Mouse (Mus musculus) midbrain, embryonic 10.5 days (tissue): ENCODE measurements around the gene Atp23. TPM values are rescaled to one million over a fixed set of nuclear protein-coding genes. Genes with fewer than 3 reads are reported as not detected.

Source experiments
- DNase-seq: peaks from one replicate; pipeline ENCODE4 v3.0.0-alpha.2; 2017; ENCODE audit warnings: low spot score
- H3K27ac ChIP-seq: fragments of 300-500 bp; sonication (generic); replicated peaks from 2 replicates; pipeline ENCODE4 v1.5.1; 2016; ENCODE audit warnings: mild to moderate bottlenecking
- H3K27me3 ChIP-seq: fragments of 300-500 bp; sonication (generic); 2 replicates; pipeline ENCODE4 v1.6.1; 2016; ENCODE audit warnings: low read depth, mild to moderate bottlenecking; ENCODE audit not compliant: poor library complexity, severe bottlenecking
- H3K36me3 ChIP-seq: fragments of 300-500 bp; sonication (generic); 2 replicates; pipeline ENCODE4 v1.6.1; 2016; ENCODE audit warnings: mild to moderate bottlenecking, moderate library complexity
- H3K4me1 ChIP-seq: fragments of 300-500 bp; sonication (generic); 2 replicates; pipeline ENCODE4 v1.6.1; 2016
- H3K4me3 ChIP-seq: fragments of 300-500 bp; sonication (generic); 2 replicates; pipeline ENCODE4 v1.5.1; 2016; ENCODE audit warnings: mild to moderate bottlenecking, moderate library complexity
- H3K9me3 ChIP-seq: fragments of 300-500 bp; sonication (generic); replicated peaks from 2 replicates; pipeline ENCODE4 v1.6.1; 2016; ENCODE audit warnings: mild to moderate bottlenecking
- WGBS: fragments of 180-500 bp; shearing (Covaris S2); methylation state at CpG from one replicate; pipeline ENCODE4 v1.1.7; 2016; 5-methylcytosine and 5-hydroxymethylcytosine counted together
- polyA plus RNA-seq: library from polyadenylated mRNA; unstranded; fragments of >200 nt; fragmentation: Nextera tagmentation; extraction: Ambion mirVana; gene quantifications from 2 replicates; pipeline ENCODE4 v1.2.1, GENCODE M21; 2016

Atp23 gene
- 16.9 and 17.7 TPM in 2 replicates for polyA plus RNA-seq

- H3K9me3 ChIP-seq: no peaks in the 10 kb centered on the region
- peak within 1 kb of the TSS; percentile 77 for H3K27ac ChIP-seq
- peaks cover 21% of the 10 kb centered on the region for H3K36me3 ChIP-seq
- H3K4me1 ChIP-seq: peaks cover 24% of the 10 kb centered on the region
- H3K27me3 ChIP-seq: no peaks in the 10 kb centered on the region
- peak; percentile 94 for DNase-seq
- WGBS: under 1% methylated on average over 56 of the region's 56 CpGs
- peak within 1 kb of the TSS; percentile 70 for H3K4me3 ChIP-seq
These were observed at the start of gene Atp23 for GRCm38 (mm10) chr10:126900821-126901487. Gene Atp23, minus strand, starts transcription at chr10:126901355.

- no peak overlapping the region for H3K4me3 ChIP-seq
- 92% methylated on average over 4 of the region's 4 CpGs for WGBS
- H3K27ac ChIP-seq: no peak overlapping the region
- peaks cover 11% of the 10 kb centered on the region for H3K4me1 ChIP-seq
- peaks cover 5% of the 10 kb centered on the region; the same call in 1 of the 2 replicates for H3K9me3 ChIP-seq
- no peaks in the 10 kb centered on the region for H3K36me3 ChIP-seq
- peaks cover 3% of the 10 kb centered on the region; the same call in 1 of the 2 replicates for H3K27me3 ChIP-seq
- no peak for DNase-seq
These were observed 49.4 kb upstream of the Atp23 start for GRCm38 (mm10) chr10:126950572-126950971.

GRCm38 (mm10) chr10:126949824-126950223, 48.7 kb upstream of the Atp23 start:
- H3K4me1 ChIP-seq: peaks cover 11% of the 10 kb centered on the region
- H3K4me3 ChIP-seq: no peak overlapping the region
- 70% methylated on average over 5 of the region's 5 CpGs for WGBS
- no peaks in the 10 kb centered on the region for H3K36me3 ChIP-seq
- H3K27me3 ChIP-seq: no peaks in the 10 kb centered on the region
- no peak for DNase-seq
- peaks cover 5% of the 10 kb centered on the region; the same call in 1 of the 2 replicates for H3K9me3 ChIP-seq
- 0 out of 2 replicates have a peak overlapping the region, but pooled peaks have one; percentile 23 for H3K27ac ChIP-seq

GRCm38 (mm10) chr10:126945531-126945930, 44.4 kb upstream of the Atp23 start:
- no peak for DNase-seq
- H3K27me3 ChIP-seq: no peaks in the 10 kb centered on the region
- H3K27ac ChIP-seq: no peak overlapping the region
- H3K4me1 ChIP-seq: peaks cover 11% of the 10 kb centered on the region
- no peaks in the 10 kb centered on the region for H3K36me3 ChIP-seq
- peaks cover 5% of the 10 kb centered on the region; the same call in 1 of the 2 replicates for H3K9me3 ChIP-seq
- H3K4me3 ChIP-seq: no peak overlapping the region
- 89% methylated on average over 5 of the region's 5 CpGs for WGBS

- H3K9me3 ChIP-seq: peaks cover 15% of the 10 kb centered on the region
- no peak for DNase-seq
- no peaks in the 10 kb centered on the region for H3K4me1 ChIP-seq
- 84% methylated on average over 7 of the region's 7 CpGs for WGBS
- no peak overlapping the region for H3K27ac ChIP-seq
- H3K36me3 ChIP-seq: no peaks in the 10 kb centered on the region
- no peaks in the 10 kb centered on the region for H3K27me3 ChIP-seq
- H3K4me3 ChIP-seq: no peak overlapping the region
These were observed 39.8 kb upstream of the Atp23 start for GRCm38 (mm10) chr10:126940949-126941348.

- H3K4me3 ChIP-seq: 0 out of 2 replicates have a peak overlapping the region, but pooled peaks have one; percentile 7
- H3K4me1 ChIP-seq: peaks cover 21% of the 10 kb centered on the region
- WGBS: 69% methylated on average over 18 of the region's 18 CpGs
- H3K36me3 ChIP-seq: no peaks in the 10 kb centered on the region
- no peaks in the 10 kb centered on the region for H3K27me3 ChIP-seq
- DNase-seq: no peak
- peaks cover 15% of the 10 kb centered on the region for H3K9me3 ChIP-seq
- peak overlapping the region; percentile 82 for H3K27ac ChIP-seq
These were observed 34.6 kb upstream of the Atp23 start for GRCm38 (mm10) chr10:126935556-126936381.

GRCm38 (mm10) chr10:126935121-126935520, 34.0 kb upstream of the Atp23 start:
- Histone ChIP-seq H3K36me3 (no peaks in the 10 kb centered on the region), H3K27me3 (0 out of 2 replicates have a peak, but pooled peaks cover 2% of the 10 kb centered on the region), H3K27ac (peak overlapping the region; percentile 82), H3K4me3 (0 out of 2 replicates have a peak overlapping the region, but pooled peaks have one; percentile 7), H3K4me1 (peaks cover 27% of the 10 kb centered on the region), H3K9me3 (peaks cover 15% of the 10 kb centered on the region)
- no peak for DNase-seq
- WGBS: 85% methylated on average over 8 of the region's 8 CpGs

- no peak overlapping the region for H3K4me3 ChIP-seq
- peaks cover 8% of the 10 kb centered on the region for H3K27me3 ChIP-seq
- 95% methylated on average over 13 of the region's 13 CpGs for WGBS
- no peak for DNase-seq
- no peaks in the 10 kb centered on the region for H3K36me3 ChIP-seq
- peaks cover 15% of the 10 kb centered on the region for H3K9me3 ChIP-seq
- H3K4me1 ChIP-seq: peaks cover 33% of the 10 kb centered on the region
- H3K27ac ChIP-seq: no peak overlapping the region
These were observed 33.4 kb upstream of the Atp23 start for GRCm38 (mm10) chr10:126934561-126934960.

GRCm38 (mm10) chr10:126931760-126932139, 30.6 kb upstream of the Atp23 start:
- no peak overlapping the region for H3K4me3 ChIP-seq
- H3K9me3 ChIP-seq: no peaks in the 10 kb centered on the region
- H3K36me3 ChIP-seq: no peaks in the 10 kb centered on the region
- peak overlapping the region; percentile 82 for H3K27ac ChIP-seq
- H3K27me3 ChIP-seq: peaks cover 36% of the 10 kb centered on the region
- peaks cover 61% of the 10 kb centered on the region for H3K4me1 ChIP-seq
- DNase-seq: no peak

GRCm38 (mm10) chr10:126931123-126931759, 30.1 kb upstream of the Atp23 start:
- Histone ChIP-seq H3K27ac (peak overlapping the region; percentile 82), H3K36me3 (no peaks in the 10 kb centered on the region), H3K4me3 (no peak overlapping the region), H3K27me3 (peaks cover 41% of the 10 kb centered on the region), H3K4me1 (peaks cover 64% of the 10 kb centered on the region), H3K9me3 (no peaks in the 10 kb centered on the region)
- 73% methylated on average over 8 of the region's 8 CpGs for WGBS
- no peak for DNase-seq

- DNase-seq: peak; percentile 51
These were observed 29.3 kb upstream of the Atp23 start for GRCm38 (mm10) chr10:126930270-126931121.

GRCm38 (mm10) chr10:126929543-126929942, 28.4 kb upstream of the Atp23 start:
- H3K27ac ChIP-seq: no peak overlapping the region; the same call in 1 of the 2 replicates
- H3K27me3 ChIP-seq: peaks cover 52% of the 10 kb centered on the region
- no peak overlapping the region for H3K4me3 ChIP-seq
- H3K9me3 ChIP-seq: no peaks in the 10 kb centered on the region
- H3K4me1 ChIP-seq: peaks cover 61% of the 10 kb centered on the region
- 50% methylated on average over 3 of the region's 3 CpGs for WGBS
- DNase-seq: no peak
- H3K36me3 ChIP-seq: no peaks in the 10 kb centered on the region

More at GRCm38 (mm10) chr10:126930270-126931121, 29.3 kb upstream of the Atp23 start:
- Histone ChIP-seq H3K4me3 (no peak overlapping the region), H3K36me3 (no peaks in the 10 kb centered on the region), H3K27ac (peak overlapping the region; percentile 82), H3K9me3 (no peaks in the 10 kb centered on the region), H3K27me3 (peaks cover 49% of the 10 kb centered on the region), H3K4me1 (peaks cover 67% of the 10 kb centered on the region)
- WGBS: 39% methylated on average over 15 of the region's 15 CpGs
